Mouse (Mus musculus): ENCODE measurements around the gene Orc2. TPM values are rescaled to one million over a fixed set of nuclear protein-coding genes. Genes with fewer than 3 reads are reported as not detected.

Orc2 gene
- 10 to 100 TPM; 16.7 to 17.7 TPM for total RNA-seq (2021)

- DNase-seq, result peak; percentile 92
Observed at GRCm38 (mm10) chr1:58504577-58505254, at the start of gene Orc2. Gene Orc2 (minus strand): TSS chr1:58505109.

GRCm38 (mm10) chr1:58541386-58541785, 36.5 kb upstream of the Orc2 start:
- no peak for DNase-seq

GRCm38 (mm10) chr1:58507249-58507648, 2.3 kb upstream of the Orc2 start:
- DNase-seq, result no peak

- DNase-seq, result no peak
Observed at GRCm38 (mm10) chr1:58503793-58504370, 1.0 kb downstream of the Orc2 start.

GRCm38 (mm10) chr1:58503134-58503533, 1.8 kb downstream of the Orc2 start:
- no peak for DNase-seq

GRCm38 (mm10) chr1:58498758-58499157, 6.2 kb downstream of the Orc2 start:
- DNase-seq, result no peak

GRCm38 (mm10) chr1:58497678-58498077, 7.2 kb downstream of the Orc2 start:
- DNase-seq, result no peak

GRCm38 (mm10) chr1:58495603-58496002, 9.3 kb downstream of the Orc2 start:
- no peak for DNase-seq

- DNase-seq, result no peak
Observed at GRCm38 (mm10) chr1:58482647-58483046, 22.3 kb downstream of the Orc2 start.

GRCm38 (mm10) chr1:58475662-58476061, 29.2 kb downstream of the Orc2 start:
- no peak for DNase-seq

- DNase-seq, result no peak
Observed at GRCm38 (mm10) chr1:58465561-58465960, 39.3 kb downstream of the Orc2 start.

GRCm38 (mm10) chr1:58465042-58465441, 39.9 kb downstream of the Orc2 start:
- DNase-seq, result no peak

- no peak for DNase-seq
Observed at GRCm38 (mm10) chr1:58463935-58464334, 41.0 kb downstream of the Orc2 start.

- DNase-seq, result no peak
Observed at GRCm38 (mm10) chr1:58460566-58460965, 44.3 kb downstream of the Orc2 start.

GRCm38 (mm10) chr1:58458867-58459266, 46.0 kb downstream of the Orc2 start:
- peak; percentile 19 for DNase-seq

GRCm38 (mm10) chr1:58458175-58458574, 46.7 kb downstream of the Orc2 start:
- no peak for DNase-seq

- no peak for DNase-seq
Observed at GRCm38 (mm10) chr1:58454316-58454715, 50.6 kb downstream of the Orc2 start.

- no peak for DNase-seq
Observed at GRCm38 (mm10) chr1:58448396-58448795, 56.5 kb downstream of the Orc2 start.

- DNase-seq, result no peak
Observed at GRCm38 (mm10) chr1:58447766-58448165, 57.1 kb downstream of the Orc2 start.

- DNase-seq, result no peak
Observed at GRCm38 (mm10) chr1:58445861-58446260, 59.0 kb downstream of the Orc2 start.

GRCm38 (mm10) chr1:58445143-58445722, 59.7 kb downstream of the Orc2 start, which contains the start of the genes Nif3l1 and Ppil3:
Gene Nif3l1 (plus strand): TSS chr1:58445151.
Gene Ppil3 (minus strand): TSS chr1:58445486.
- peak; percentile 81 for DNase-seq

- no peak for DNase-seq
Observed at GRCm38 (mm10) chr1:58444691-58445090, 60.2 kb downstream of the Orc2 start.

- no peak for DNase-seq
Observed at GRCm38 (mm10) chr1:58424551-58424950, 80.4 kb downstream of the Orc2 start.

Data from heart, postnatal 4 days (tissue).